Comparison of ENCODE assay signal across 8 mouse cellular contexts in genomic region chr15:12490969-12491368, GRCm38 (mm10).
DNase-seq lines count a peak whose midpoint lies in the region; ATAC-seq and TF ChIP-seq lines count a peak whose summit lies in the region.

No protein-coding gene starts in this region.

- no peaks in the 10 kb centered on the region for H3K36me3 ChIP-seq in forebrain, embryonic 13.5 days (ENCODE audit: poor library complexity, severe bottlenecking)
- H3K36me3 ChIP-seq in forebrain, embryonic 12.5 days (replicated peaks) = no peaks in the 10 kb centered on the region
- no peaks in the 10 kb centered on the region for H3K36me3 ChIP-seq in heart, adult 2 months (ENCODE audit: control insufficient read depth, insufficient read depth, low read length)
- H3K36me3 ChIP-seq in kidney, embryonic 16.5 days (ENCODE audit: insufficient read depth, low read length) = no peaks in the 10 kb centered on the region

- H3K4me2 ChIP-seq in forebrain, embryonic 13.5 days = no peak overlapping the region
- no peak overlapping the region for H3K4me2 ChIP-seq in forebrain, embryonic 12.5 days
- no peak overlapping the region; the same call in 1 of the 2 replicates for H3K4me2 ChIP-seq in kidney, embryonic 16.5 days (replicated peaks; ENCODE audit: low read depth, low read length)

- peak; percentile 66; the same call in 1 of the 2 replicates for TF ChIP-seq EP300 in heart, adult 2 months (IDR thresholded peaks at IDR 0.05; ENCODE audit: insufficient read depth, low read depth, low read length)

- TF ChIP-seq POLR2A in heart, adult 2 months (IDR thresholded peaks at IDR 0.05; ENCODE audit: insufficient read depth, low read depth, low read length) = peak; percentile 21; the same call in 1 of the 2 replicates

- H3K4me3 ChIP-seq in forebrain, embryonic 13.5 days = no peak overlapping the region
- H3K4me3 ChIP-seq in forebrain, embryonic 12.5 days (replicated peaks) = no peak overlapping the region
- H3K4me3 ChIP-seq in heart, adult 2 months = no peak overlapping the region; the same call in 1 of the 2 replicates
- no peak overlapping the region for H3K4me3 ChIP-seq in kidney, embryonic 16.5 days (ENCODE audit: low read length)

- intact Hi-C loops in heart, adult 2 months (cut with DNase I) = loop anchor here (5.0 kb wide), 1 partner anchor 54 kb away; no protein-coding TSS in a partner anchor

- H3K9ac ChIP-seq in forebrain, embryonic 13.5 days = no peak overlapping the region
- H3K9ac ChIP-seq in forebrain, embryonic 12.5 days = no peak overlapping the region
- no peak overlapping the region for H3K9ac ChIP-seq in heart, adult 2 months (ENCODE audit: low read depth, low read length)
- no peak overlapping the region for H3K9ac ChIP-seq in kidney, embryonic 16.5 days (replicated peaks; ENCODE audit: low read length)

- peak; percentile 41 for ATAC-seq in forebrain, embryonic 13.5 days
- no peak for ATAC-seq in forebrain, embryonic 12.5 days (ENCODE audit: low FRiP score)
- ATAC-seq in kidney, embryonic 16.5 days (ENCODE audit: low FRiP score, low TSS enrichment) = no peak

- H3K27ac ChIP-seq in forebrain, embryonic 13.5 days = no peak overlapping the region
- no peak overlapping the region for H3K27ac ChIP-seq in forebrain, embryonic 12.5 days
- peak overlapping the region; percentile 75 for H3K27ac ChIP-seq in heart, adult 2 months
- peak overlapping the region; percentile 30; the same call in 1 of the 2 replicates for H3K27ac ChIP-seq in kidney, embryonic 16.5 days (ENCODE audit: low read length)

- no peaks in the 10 kb centered on the region for H3K9me3 ChIP-seq in forebrain, embryonic 13.5 days (replicated peaks)
- no peaks in the 10 kb centered on the region for H3K9me3 ChIP-seq in forebrain, embryonic 12.5 days
- H3K9me3 ChIP-seq in kidney, embryonic 16.5 days (ENCODE audit: low read length) = no peaks in the 10 kb centered on the region

- peaks cover 13% of the 10 kb centered on the region for H3K4me1 ChIP-seq in forebrain, embryonic 13.5 days
- H3K4me1 ChIP-seq in forebrain, embryonic 12.5 days = peaks cover 17% of the 10 kb centered on the region
- H3K4me1 ChIP-seq in heart, adult 2 months (ENCODE audit: control insufficient read depth, insufficient read depth, low read length) = peaks cover 22% of the 10 kb centered on the region
- H3K4me1 ChIP-seq in kidney, embryonic 16.5 days (ENCODE audit: insufficient read depth, low read length) = peaks cover 32% of the 10 kb centered on the region

- no peaks in the 10 kb centered on the region for H3K27me3 ChIP-seq in forebrain, embryonic 13.5 days
- no peaks in the 10 kb centered on the region for H3K27me3 ChIP-seq in forebrain, embryonic 12.5 days
- H3K27me3 ChIP-seq in heart, adult 2 months (ENCODE audit: control insufficient read depth, insufficient read depth, low read length) = no peaks in the 10 kb centered on the region
- no peaks in the 10 kb centered on the region for H3K27me3 ChIP-seq in kidney, embryonic 16.5 days (ENCODE audit: insufficient read depth, low read length)

- no peak for TF ChIP-seq CTCF in heart, adult 2 months (IDR thresholded peaks at IDR 0.05)

- peaks cover 2% of the 10 kb centered on the region; the same call in 1 of the 2 replicates for H3K79me2 ChIP-seq in heart, adult 2 months (replicated peaks; ENCODE audit: control insufficient read depth, insufficient read depth, low read length)

- WGBS in forebrain, embryonic 13.5 days = 22% methylated on average over 3 of the region's 3 CpGs
- 32% methylated on average over 3 of the region's 3 CpGs for WGBS in forebrain, embryonic 12.5 days
- 11% methylated on average over 3 of the region's 3 CpGs for WGBS in heart, adult 2 months
- 45% methylated on average over 3 of the region's 3 CpGs for WGBS in kidney, embryonic 16.5 days

- peak; percentile 74 to 77 for DNase-seq in adrenal gland, postnatal 36 days
- peak; percentile 63 to 79 for DNase-seq in heart, adult 2 months
- peak; percentile 44 to 66 for DNase-seq in lung, adult 18-20 months
- peak; percentile 30 to 50 for DNase-seq in right cerebral cortex, postnatal 36 days (ENCODE audit: low spot score in 2 of 2)
- no peak for DNase-seq in spleen, adult 18-20 months

Comparison
In these comparisons a context has a peak if more than half of its experiments do, and no peak if none do; other contexts are left out.
1. H3K27ac ChIP-seq: peak in heart, adult 2 months (single experiment) and kidney, embryonic 16.5 days (single experiment); none in forebrain, embryonic 13.5 days (single experiment) and forebrain, embryonic 12.5 days (single experiment).
2. DNase-seq: peak in adrenal gland, postnatal 36 days (2 of 2), heart, adult 2 months (2 of 2), lung, adult 18-20 months (2 of 2) and right cerebral cortex, postnatal 36 days (2 of 2); none in spleen, adult 18-20 months (0 of 2).